Mouse (Mus musculus) embryonic fibroblast, embryonic 13.5 days (primary cell): ENCODE data around the gene Atf6b.

Experiments used
- CTCF ChIP-seq: IDR thresholded peaks from 2 replicates; pipeline ENCODE4 v1.5.1; 2011; ENCODE audit warnings: mild to moderate bottlenecking, control low read depth, low read length, moderate library complexity, borderline replicate concordance; ENCODE audit not compliant: insufficient read depth
- POLR2A ChIP-seq: IDR thresholded peaks from 2 replicates; pipeline ENCODE4 v1.6.1; 2011; ENCODE audit warnings: low read depth, mild to moderate bottlenecking, control low read depth, low read length, moderate library complexity

GRCm38 (mm10) chr17:34685120-34686110, 38.5 kb downstream of the Atf6b start:
- no peak for TF ChIP-seq CTCF
- no peak for TF ChIP-seq POLR2A
